Mouse (Mus musculus) erythroblast, embryonic 14.5 days (primary cell): Measurements from ENCODE around the gene Fancc. TPM values are rescaled to one million over a fixed set of nuclear protein-coding genes. Genes with fewer than 3 reads are reported as not detected.

Source experiments
- H3K27me3 ChIP-seq: 2 replicates; pipeline ENCODE4 v1.6.1; 2012; ENCODE audit warnings: inconsistent platforms; ENCODE audit not compliant: control insufficient read depth
- H3K36me3 ChIP-seq: 2 replicates; pipeline ENCODE4 v1.6.1; 2012; ENCODE audit warnings: mild to moderate bottlenecking, inconsistent platforms; ENCODE audit not compliant: control insufficient read depth
- H3K4me1 ChIP-seq: 2 replicates; pipeline ENCODE4 v1.6.1; 2012; ENCODE audit warnings: inconsistent platforms; ENCODE audit not compliant: control insufficient read depth
- H3K4me3 ChIP-seq: replicated peaks from 2 replicates; pipeline ENCODE3; 2012; ENCODE audit warnings: moderate library complexity, mild to moderate bottlenecking, inconsistent platforms
- H3K9me3 ChIP-seq: 2 replicates; pipeline ENCODE4 v1.6.1; 2012; ENCODE audit warnings: low read length, inconsistent platforms, mixed read lengths; ENCODE audit not compliant: control insufficient read depth
- GATA1 ChIP-seq: IDR thresholded peaks from 2 replicates; pipeline ENCODE4 v1.6.1; 2012; ENCODE audit warnings: low read length, inconsistent platforms, mixed read lengths
- TAL1 ChIP-seq: IDR thresholded peaks from 3 replicates; pipeline ENCODE4 v1.6.1; 2012; ENCODE audit warnings: low read length, inconsistent platforms, mixed read lengths
- polyA plus RNA-seq: library from polyadenylated mRNA; stranded (reverse); fragments of >175 nt; gene quantifications from 2 replicates; pipeline ENCODE4 v1.2.3, GENCODE M21; 2012

Fancc gene
- polyA plus RNA-seq = 0.40 and 0.74 TPM in 2 replicates

GRCm38 (mm10) chr13:63496646-63497582 is at the start of gene Fancc:
Gene Fancc, minus strand, starts transcription at chr13:63497278.
- Histone ChIP-seq H3K27me3 (peaks cover 15% of the 10 kb centered on the region), H3K36me3 (no peaks in the 10 kb centered on the region), H3K4me3 (no peak within 1 kb of the TSS), H3K9me3 (no peaks in the 10 kb centered on the region), H3K4me1 (no peaks in the 10 kb centered on the region)
- TF ChIP-seq TAL1 = no peak
- no peak for TF ChIP-seq GATA1

GRCm38 (mm10) chr13:63545291-63545690 is 48.2 kb upstream of the Fancc start:
- Histone ChIP-seq H3K9me3 (no peaks in the 10 kb centered on the region), H3K36me3 (peaks cover 85% of the 10 kb centered on the region), H3K4me1 (no peaks in the 10 kb centered on the region; the same call in 1 of the 2 replicates), H3K27me3 (no peaks in the 10 kb centered on the region), H3K4me3 (no peak overlapping the region)
- TF ChIP-seq GATA1 = no peak
- no peak for TF ChIP-seq TAL1

GRCm38 (mm10) chr13:63544967-63545253 is 47.8 kb upstream of the Fancc start:
- H3K27me3 ChIP-seq = no peaks in the 10 kb centered on the region
- H3K4me1 ChIP-seq = no peaks in the 10 kb centered on the region; the same call in 1 of the 2 replicates
- H3K36me3 ChIP-seq = peaks cover 87% of the 10 kb centered on the region
- no peak overlapping the region for H3K4me3 ChIP-seq
- TF ChIP-seq TAL1 (no peak), GATA1 (no peak)
- H3K9me3 ChIP-seq = no peaks in the 10 kb centered on the region

GRCm38 (mm10) chr13:63544119-63544966 is 47.3 kb upstream of the Fancc start:
- peaks cover 90% of the 10 kb centered on the region for H3K36me3 ChIP-seq
- no peaks in the 10 kb centered on the region for H3K27me3 ChIP-seq

GRCm38 (mm10) chr13:63543459-63543858 is 46.4 kb upstream of the Fancc start:
- H3K36me3 ChIP-seq = peaks cover 95% of the 10 kb centered on the region
- H3K9me3 ChIP-seq = no peaks in the 10 kb centered on the region
- H3K4me1 ChIP-seq = no peaks in the 10 kb centered on the region
- no peak overlapping the region for H3K4me3 ChIP-seq
- TF ChIP-seq TAL1 = no peak
- H3K27me3 ChIP-seq = no peaks in the 10 kb centered on the region

More at GRCm38 (mm10) chr13:63544119-63544966, 47.3 kb upstream of the Fancc start:
- Histone ChIP-seq H3K4me3 (no peak overlapping the region), H3K4me1 (no peaks in the 10 kb centered on the region), H3K9me3 (no peaks in the 10 kb centered on the region)
- TF ChIP-seq TAL1 (no peak), GATA1 (no peak)

DNA sequence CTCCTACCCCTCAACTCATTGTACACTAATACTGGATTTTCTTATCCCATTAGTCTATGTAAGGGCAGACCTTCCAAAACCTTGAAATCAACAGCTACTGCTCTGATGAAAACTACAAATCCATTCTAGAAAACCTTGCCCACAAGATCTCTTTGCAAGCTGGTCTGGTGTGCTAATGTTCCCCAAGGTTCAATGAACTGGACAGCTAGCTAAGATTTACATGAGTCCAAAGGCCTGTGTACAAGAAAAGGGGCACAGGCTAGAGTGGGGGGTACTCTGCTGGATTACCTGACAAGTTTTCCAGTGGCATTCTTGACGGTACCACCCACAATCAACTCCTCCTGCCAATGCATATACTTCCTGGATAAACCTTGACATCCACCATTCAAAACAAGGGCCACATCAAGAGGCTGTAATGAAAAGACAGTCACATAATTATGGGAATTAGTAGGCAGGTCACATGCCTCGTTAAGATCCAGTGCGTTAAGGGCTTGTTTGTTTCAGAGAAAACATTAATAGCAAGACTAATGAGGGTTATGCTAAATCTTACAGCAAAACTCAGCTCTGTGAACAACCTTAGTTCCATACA is 45.8 kb upstream of the Fancc start:
- Histone ChIP-seq H3K36me3 (peaks cover 95% of the 10 kb centered on the region), H3K27me3 (no peaks in the 10 kb centered on the region), H3K4me1 (no peaks in the 10 kb centered on the region), H3K9me3 (no peaks in the 10 kb centered on the region), H3K4me3 (no peak overlapping the region)
- no peak for TF ChIP-seq GATA1
- no peak for TF ChIP-seq TAL1

DNA sequence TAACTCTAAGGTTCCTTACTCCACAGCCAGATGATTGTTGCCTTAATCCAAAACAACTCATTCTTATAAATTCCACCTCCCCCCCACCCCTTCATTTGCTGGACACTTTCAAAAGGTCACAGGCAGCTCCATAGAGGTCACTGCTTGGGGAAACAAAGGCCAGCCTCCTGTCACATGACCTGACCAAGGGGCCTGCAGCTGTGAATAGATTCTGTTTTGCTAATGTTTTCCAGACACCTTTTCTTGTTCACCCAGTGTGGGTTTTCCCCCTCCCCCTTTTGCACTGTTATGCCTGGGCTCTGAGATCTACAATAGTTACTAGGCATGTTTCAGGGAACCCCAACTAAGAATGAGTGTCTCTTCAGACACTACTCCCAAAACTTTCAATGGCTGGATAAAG is 44.4 kb upstream of the Fancc start:
- no peaks in the 10 kb centered on the region for H3K27me3 ChIP-seq
- no peak overlapping the region for H3K4me3 ChIP-seq
- H3K36me3 ChIP-seq = peaks cover 97% of the 10 kb centered on the region

DNA sequence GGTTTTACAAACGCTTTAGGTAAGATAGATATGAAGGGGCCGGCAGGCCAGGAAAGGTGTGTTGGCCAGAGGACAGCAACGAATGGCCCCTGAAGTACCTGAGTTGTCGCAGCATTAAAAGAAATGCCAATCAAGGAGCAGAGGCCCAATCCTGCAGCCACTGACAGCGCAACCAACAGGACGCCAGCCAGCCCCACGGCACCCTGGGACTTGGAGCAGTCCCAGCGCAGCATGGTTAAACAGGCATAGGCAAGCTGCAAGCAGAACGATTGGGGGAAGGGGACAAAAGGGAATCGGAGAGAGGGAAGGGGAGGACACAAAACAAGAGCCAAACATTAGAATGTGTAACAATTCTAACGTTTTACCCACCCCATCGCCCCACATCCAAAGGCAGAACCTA is 43.5 kb upstream of the Fancc start:
- TF ChIP-seq GATA1 = no peak
- no peak for TF ChIP-seq TAL1
- no peaks in the 10 kb centered on the region for H3K4me1 ChIP-seq
- no peaks in the 10 kb centered on the region for H3K27me3 ChIP-seq
- H3K4me3 ChIP-seq = no peak overlapping the region
- peaks cover 97% of the 10 kb centered on the region for H3K36me3 ChIP-seq
- no peaks in the 10 kb centered on the region for H3K9me3 ChIP-seq

More for the DNA sequence above, 44.4 kb upstream of the Fancc start:
- no peaks in the 10 kb centered on the region for H3K4me1 ChIP-seq
- TF ChIP-seq GATA1 (no peak), TAL1 (no peak)
- H3K9me3 ChIP-seq = no peaks in the 10 kb centered on the region

- H3K36me3 ChIP-seq = peaks cover 100% of the 10 kb centered on the region
- H3K4me1 ChIP-seq = no peaks in the 10 kb centered on the region
- no peak overlapping the region for H3K4me3 ChIP-seq
- no peaks in the 10 kb centered on the region for H3K9me3 ChIP-seq
- TF ChIP-seq GATA1 (no peak), TAL1 (no peak)
- H3K27me3 ChIP-seq = no peaks in the 10 kb centered on the region
These were observed 37.9 kb upstream of the Fancc start for GRCm38 (mm10) chr13:63534981-63535380.
